Mouse (Mus musculus) brain, embryonic 14.5 days (tissue): ENCODE data around the gene Kdm2a.

Experiments used
- CTCF ChIP-seq: fragments of 200-500 bp; IDR thresholded peaks from 2 replicates; pipeline ENCODE4 v1.5.1; 2012; ENCODE audit warnings: inconsistent platforms, mild to moderate bottlenecking, moderate library complexity, borderline replicate concordance; ENCODE audit not compliant: insufficient read depth, insufficient read length; ENCODE audit errors: extremely low read depth
- POLR2A ChIP-seq: fragments of 200-500 bp; IDR thresholded peaks from 2 replicates; pipeline ENCODE4 v1.6.1; 2012; ENCODE audit warnings: mild to moderate bottlenecking, inconsistent platforms, borderline replicate concordance; ENCODE audit not compliant: poor library complexity, insufficient read depth, insufficient read length, severe bottlenecking; ENCODE audit errors: extremely low read depth

DNA sequence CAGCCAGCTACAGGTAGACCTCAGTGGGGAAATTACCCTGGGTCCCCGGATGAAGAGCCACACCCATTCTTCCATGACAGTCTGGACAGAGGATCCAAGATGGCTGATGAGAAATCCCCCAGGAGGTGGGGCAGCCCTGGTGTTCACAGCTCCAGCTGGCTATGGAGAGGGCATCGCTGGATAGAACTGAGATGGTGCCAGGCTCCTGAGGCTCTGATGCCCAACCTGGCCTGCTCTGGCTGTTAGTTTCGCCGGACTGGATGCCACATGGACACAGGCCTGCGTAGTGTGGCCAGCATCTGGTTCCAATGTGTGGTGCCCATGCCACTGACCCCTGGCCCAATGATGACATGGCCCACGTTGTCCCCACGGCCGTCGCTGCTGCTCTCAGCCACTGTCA lies 49.4 kb upstream of the Kdm2a start:
- TF ChIP-seq POLR2A = no peak
- TF ChIP-seq CTCF = no peak
